Comparison of ENCODE assay signal across 8 mouse cellular contexts in genomic region chr7:141228279-141229067, GRCm38 (mm10). TPM values are rescaled to one million over a fixed set of nuclear protein-coding genes. Genes with fewer than 3 reads are reported as not detected.
DNase-seq lines count a peak whose midpoint lies in the region; ATAC-seq and TF ChIP-seq lines count a peak whose summit lies in the region.

TSS of gene Phrf1 (plus strand) at chr7:141228784.

- H3K4me3 ChIP-seq in embryonic facial prominence, embryonic 13.5 days: peak within 1 kb of the TSS; percentile 100
- H3K4me3 ChIP-seq in heart, adult 2 months: peak within 1 kb of the TSS; percentile 73
- H3K4me3 ChIP-seq in limb, embryonic 13.5 days: peak within 1 kb of the TSS; percentile 99
- peak within 1 kb of the TSS; percentile 100 for H3K4me3 ChIP-seq in midbrain, embryonic 16.5 days (ENCODE audit: low read depth, low read length)

- TF ChIP-seq EP300 in heart, adult 2 months (IDR thresholded peaks at IDR 0.05; ENCODE audit: insufficient read depth, low read depth, low read length): peak; percentile 95; the same call in 1 of the 2 replicates

- H3K9ac ChIP-seq in embryonic facial prominence, embryonic 13.5 days: peak within 1 kb of the TSS; percentile 99
- peak within 1 kb of the TSS; percentile 83 for H3K9ac ChIP-seq in heart, adult 2 months (ENCODE audit: low read depth, low read length)
- H3K9ac ChIP-seq in limb, embryonic 13.5 days: peak within 1 kb of the TSS; percentile 97
- peak within 1 kb of the TSS; percentile 90 for H3K9ac ChIP-seq in midbrain, embryonic 16.5 days (ENCODE audit: low read depth, low read length)

- H3K4me1 ChIP-seq in embryonic facial prominence, embryonic 13.5 days: peaks cover 18% of the 10 kb centered on the region
- H3K4me1 ChIP-seq in heart, adult 2 months (ENCODE audit: control insufficient read depth, insufficient read depth, low read length): peaks cover 9% of the 10 kb centered on the region
- H3K4me1 ChIP-seq in limb, embryonic 13.5 days: peaks cover 15% of the 10 kb centered on the region
- H3K4me1 ChIP-seq in midbrain, embryonic 16.5 days (ENCODE audit: control insufficient read depth, insufficient read depth, low read length): peaks cover 21% of the 10 kb centered on the region

- under 1% methylated on average over 76 of the region's 76 CpGs for WGBS in embryonic facial prominence, embryonic 13.5 days
- under 1% methylated on average over 76 of the region's 76 CpGs for WGBS in heart, adult 2 months
- WGBS in limb, embryonic 13.5 days: under 1% methylated on average over 61 of the region's 76 CpGs
- under 1% methylated on average over 76 of the region's 76 CpGs for WGBS in midbrain, embryonic 16.5 days

- H3K79me2 ChIP-seq in heart, adult 2 months (replicated peaks; ENCODE audit: control insufficient read depth, insufficient read depth, low read length): peaks cover 8% of the 10 kb centered on the region

- H3K9me3 ChIP-seq in embryonic facial prominence, embryonic 13.5 days: no peaks in the 10 kb centered on the region
- no peaks in the 10 kb centered on the region for H3K9me3 ChIP-seq in limb, embryonic 13.5 days
- no peaks in the 10 kb centered on the region for H3K9me3 ChIP-seq in midbrain, embryonic 16.5 days (replicated peaks; ENCODE audit: control insufficient read depth, low read length, poor library complexity, severe bottlenecking)

- TF ChIP-seq POLR2A in heart, adult 2 months (IDR thresholded peaks at IDR 0.05; ENCODE audit: insufficient read depth, low read depth, low read length): peak; percentile 64; the same call in 1 of the 2 replicates

- DNase-seq in 3134 (ENCODE audit: extremely low read depth, insufficient read length, low spot score): peak; percentile 90
- DNase-seq in adrenal gland, postnatal 36 days: peak; percentile 93
- peak; percentile 91 to 95 for DNase-seq in heart, adult 2 months
- DNase-seq in kidney, adult 8-10 months: peak; percentile 85 to 88
- peak; percentile 96 to 98 for DNase-seq in spleen, postnatal 10 days (ENCODE audit: low spot score in 2 of 2)

- peak; percentile 100 for TF ChIP-seq CTCF in heart, adult 2 months (IDR thresholded peaks at IDR 0.05)

- H3K4me2 ChIP-seq in embryonic facial prominence, embryonic 13.5 days: peak within 1 kb of the TSS; percentile 96
- peak within 1 kb of the TSS; percentile 93 for H3K4me2 ChIP-seq in limb, embryonic 13.5 days (replicated peaks)
- peak within 1 kb of the TSS; percentile 94 for H3K4me2 ChIP-seq in midbrain, embryonic 16.5 days (ENCODE audit: low read length)

- peak; percentile 88 for ATAC-seq in embryonic facial prominence, embryonic 13.5 days (ENCODE audit: insufficient number of reproducible peaks, insufficient read depth, low FRiP score, low TSS enrichment, low read depth)
- ATAC-seq in limb, embryonic 13.5 days (ENCODE audit: low FRiP score, low read depth): peak; percentile 94
- peak; percentile 93 for ATAC-seq in midbrain, embryonic 16.5 days

- H3K27me3 ChIP-seq in embryonic facial prominence, embryonic 13.5 days: no peaks in the 10 kb centered on the region
- no peaks in the 10 kb centered on the region for H3K27me3 ChIP-seq in heart, adult 2 months (ENCODE audit: control insufficient read depth, insufficient read depth, low read length)
- no peaks in the 10 kb centered on the region for H3K27me3 ChIP-seq in limb, embryonic 13.5 days
- H3K27me3 ChIP-seq in midbrain, embryonic 16.5 days (ENCODE audit: control insufficient read depth, insufficient read depth, low read depth, low read length): no peaks in the 10 kb centered on the region

- intact Hi-C loops in heart, adult 2 months (cut with DNase I): loop anchor here (5.0 kb wide), 1 partner anchor 134 kb away; no protein-coding TSS in a partner anchor

- peaks cover 30% of the 10 kb centered on the region for H3K36me3 ChIP-seq in embryonic facial prominence, embryonic 13.5 days
- peaks cover 6% of the 10 kb centered on the region for H3K36me3 ChIP-seq in heart, adult 2 months (ENCODE audit: control insufficient read depth, insufficient read depth, low read length)
- H3K36me3 ChIP-seq in limb, embryonic 13.5 days: peaks cover 29% of the 10 kb centered on the region
- H3K36me3 ChIP-seq in midbrain, embryonic 16.5 days (ENCODE audit: control insufficient read depth, insufficient read depth, low read length): peaks cover 14% of the 10 kb centered on the region

- H3K27ac ChIP-seq in embryonic facial prominence, embryonic 13.5 days: peak within 1 kb of the TSS; percentile 93
- peak within 1 kb of the TSS; percentile 97 for H3K27ac ChIP-seq in heart, adult 2 months
- H3K27ac ChIP-seq in limb, embryonic 13.5 days: peak within 1 kb of the TSS; percentile 89
- H3K27ac ChIP-seq in midbrain, embryonic 16.5 days (ENCODE audit: low read length): peak within 1 kb of the TSS; percentile 99

RNA-seq across cellular contexts. Expression of gene Phrf1, which starts in this region (rescaled TPM):
- total RNA-seq in adrenal gland, postnatal 36 days (2021): 10 to 100 TPM; 70.5 to 89.3 TPM
- polyA plus RNA-seq in embryonic facial prominence, embryonic 13.5 days (2015; fragmentation: Nextera tagmentation; extraction: Ambion mirVana): 78.5 and 82.0 TPM in 2 replicates
- 10 to 100 TPM; 26.8 to 32.1 TPM for total RNA-seq in heart, adult 2 months (2021)
- polyA plus RNA-seq in heart, adult 2 months (2012; rRNA removed): 8.9 and 10.2 TPM in 2 replicates
- polyA plus RNA-seq in limb, embryonic 13.5 days (2015; fragmentation: Nextera tagmentation; extraction: Ambion mirVana): 87.2 and 88.0 TPM in 2 replicates
- 68.0 and 72.3 TPM in 2 replicates for polyA plus RNA-seq in midbrain, embryonic 16.5 days (2015; fragmentation: Nextera tagmentation; extraction: Ambion mirVana)

Comparison
In these comparisons a context has a peak if more than half of its experiments do, and no peak if none do; other contexts are left out.
1. Peak in every context shown above with its lines: DNase-seq, ATAC-seq, H3K4me3 ChIP-seq and H3K27ac ChIP-seq.